Mouse (Mus musculus) right cerebral cortex, adult 2 months (tissue): ENCODE measurements at regions not wholly inside any gene's neighbourhood (a gene's known extent, or its start where the extent isn't known, plus 50 kb on each side); places are given as distances from the start of the nearest gene placed in this dataset.

Source experiments
- DNase-seq, 2 experiments: peaks; one replicate each; pipeline ENCODE4 v3.0.0; 2021 to 2022; ENCODE audit warnings: low spot score in 2 of 2

- DNase-seq: no peak
Observed at GRCm38 (mm10) chr2:128393921-128394320, 197.1 kb upstream of the Spdye4c start.

- DNase-seq: no peak
Observed at GRCm38 (mm10) chr2:128395308-128396007, 195.6 kb upstream of the Spdye4c start.

- peak; percentile 97 for DNase-seq
Observed at GRCm38 (mm10) chr2:128396008-128396346, 195.0 kb upstream of the Spdye4c start.

GRCm38 (mm10) chr2:128401359-128401758 is 189.7 kb upstream of the Spdye4c start:
- DNase-seq: no peak

- no peak for DNase-seq
Observed at GRCm38 (mm10) chr2:128403143-128403935, 187.7 kb upstream of the Spdye4c start.

GRCm38 (mm10) chr2:128404405-128404804 is 186.6 kb upstream of the Spdye4c start:
- no peak for DNase-seq

GRCm38 (mm10) chr2:128407076-128407475 is 183.9 kb upstream of the Spdye4c start:
- DNase-seq: no peak

- DNase-seq: no peak
Observed at GRCm38 (mm10) chr2:128408718-128409117, 182.3 kb upstream of the Spdye4c start.

GRCm38 (mm10) chr2:128412352-128412751 is 178.7 kb upstream of the Spdye4c start:
- DNase-seq: peak; percentile 43 to 52

- no peak for DNase-seq
Observed at GRCm38 (mm10) chr2:128412974-128413373, 178.0 kb upstream of the Spdye4c start.

GRCm38 (mm10) chr2:128414588-128415240 is 176.3 kb upstream of the Spdye4c start:
- no peak for DNase-seq

GRCm38 (mm10) chr2:128416416-128416815 is 174.6 kb upstream of the Spdye4c start:
- no peak for DNase-seq

- no peak for DNase-seq
Observed at GRCm38 (mm10) chr2:128418960-128419359, 172.0 kb upstream of the Spdye4c start.

- DNase-seq: no peak
Observed at GRCm38 (mm10) chr2:128420406-128420805, 170.6 kb upstream of the Spdye4c start.

GRCm38 (mm10) chr2:128422677-128423076 is 168.3 kb upstream of the Spdye4c start:
- DNase-seq: no peak

- no peak for DNase-seq
Observed at GRCm38 (mm10) chr2:128424236-128424635, 166.8 kb upstream of the Spdye4c start.

- DNase-seq: no peak
Observed at GRCm38 (mm10) chr2:128427181-128427880, 163.7 kb upstream of the Spdye4c start.

GRCm38 (mm10) chr2:128428154-128428553 is 162.9 kb upstream of the Spdye4c start:
- DNase-seq: no peak

GRCm38 (mm10) chr2:128428651-128429633 is 162.1 kb upstream of the Spdye4c start:
- DNase-seq: no peak

GRCm38 (mm10) chr2:128429786-128430185 is 161.2 kb upstream of the Spdye4c start:
- no peak for DNase-seq

- no peak for DNase-seq
Observed at GRCm38 (mm10) chr2:128430776-128431291, 160.2 kb upstream of the Spdye4c start.
